Mouse (Mus musculus): ENCODE results near the gene Copz2. TPM values are rescaled to one million over a fixed set of nuclear protein-coding genes. Genes with fewer than 3 reads are reported as not detected.

The Copz2 gene
- polyA plus RNA-seq, 1 experiment from 2014 or later: 115 TPM

- peak overlapping the region; percentile 31 for H3K4me3 ChIP-seq (ENCODE audit: low read length)
- WGBS: 56% methylated on average over 9 of the region's 9 CpGs
- no peaks in the 10 kb centered on the region for H3K9me3 ChIP-seq (ENCODE audit: low read length)
- H3K4me2 ChIP-seq (replicated peaks; ENCODE audit: low read depth, low read length): peak overlapping the region; percentile 94
- H3K27ac ChIP-seq (ENCODE audit: low read length): 0 out of 2 replicates have a peak overlapping the region, but pooled peaks have one; percentile 20
- H3K27me3 ChIP-seq (ENCODE audit: insufficient read depth, low read length): no peaks in the 10 kb centered on the region
- H3K9ac ChIP-seq (replicated peaks; ENCODE audit: low read length): peak overlapping the region; percentile 53
- H3K4me1 ChIP-seq (ENCODE audit: insufficient read depth, low read length): peaks cover 69% of the 10 kb centered on the region
- peaks cover 16% of the 10 kb centered on the region; the same call in 1 of the 2 replicates for H3K36me3 ChIP-seq (ENCODE audit: insufficient read depth, low read length)
- ATAC-seq (ENCODE audit: low FRiP score, low TSS enrichment): no peak
Observed at GRCm38 (mm10) chr11:96827917-96828316, 21.8 kb upstream of the Copz2 start.

- Histone ChIP-seq H3K4me1 (ENCODE audit: insufficient read depth, low read length) (peaks cover 59% of the 10 kb centered on the region), H3K4me2 (replicated peaks; ENCODE audit: low read depth, low read length) (peak overlapping the region; percentile 94), H3K27ac (ENCODE audit: low read length) (peak overlapping the region; percentile 100), H3K9me3 (ENCODE audit: low read length) (no peaks in the 10 kb centered on the region), H3K27me3 (ENCODE audit: insufficient read depth, low read length) (no peaks in the 10 kb centered on the region), H3K36me3 (ENCODE audit: insufficient read depth, low read length) (peaks cover 16% of the 10 kb centered on the region; the same call in 1 of the 2 replicates), H3K4me3 (ENCODE audit: low read length) (peak overlapping the region; percentile 92), H3K9ac (replicated peaks; ENCODE audit: low read length) (peak overlapping the region; percentile 97)
- ATAC-seq (ENCODE audit: low FRiP score, low TSS enrichment): no peak
- WGBS: 6% methylated on average over 10 of the region's 10 CpGs
Observed at GRCm38 (mm10) chr11:96828881-96829280, 20.8 kb upstream of the Copz2 start.

GRCm38 (mm10) chr11:96829403-96829812 is 20.3 kb upstream of the Copz2 start:
- peak overlapping the region; percentile 94 for H3K4me2 ChIP-seq (replicated peaks; ENCODE audit: low read depth, low read length)
- under 1% methylated on average over 27 of the region's 33 CpGs for WGBS
- peak overlapping the region; percentile 92 for H3K4me3 ChIP-seq (ENCODE audit: low read length)
- H3K36me3 ChIP-seq (ENCODE audit: insufficient read depth, low read length): peaks cover 16% of the 10 kb centered on the region; the same call in 1 of the 2 replicates
- H3K27ac ChIP-seq (ENCODE audit: low read length): peak overlapping the region; percentile 100
- no peaks in the 10 kb centered on the region for H3K9me3 ChIP-seq (ENCODE audit: low read length)
- H3K9ac ChIP-seq (replicated peaks; ENCODE audit: low read length): peak overlapping the region; percentile 97
- peak; percentile 65 for ATAC-seq (ENCODE audit: low FRiP score, low TSS enrichment)
- H3K4me1 ChIP-seq (ENCODE audit: insufficient read depth, low read length): peaks cover 56% of the 10 kb centered on the region
- no peaks in the 10 kb centered on the region for H3K27me3 ChIP-seq (ENCODE audit: insufficient read depth, low read length)

- WGBS: under 1% methylated on average over 48 of the region's 51 CpGs
- no peaks in the 10 kb centered on the region for H3K9me3 ChIP-seq (ENCODE audit: low read length)
- peak within 1 kb of the TSS; percentile 94 for H3K4me2 ChIP-seq (replicated peaks; ENCODE audit: low read depth, low read length)
- H3K27me3 ChIP-seq (ENCODE audit: insufficient read depth, low read length): no peaks in the 10 kb centered on the region
- peaks cover 16% of the 10 kb centered on the region; the same call in 1 of the 2 replicates for H3K36me3 ChIP-seq (ENCODE audit: insufficient read depth, low read length)
- peak within 1 kb of the TSS; percentile 92 for H3K4me3 ChIP-seq (ENCODE audit: low read length)
- peaks cover 50% of the 10 kb centered on the region for H3K4me1 ChIP-seq (ENCODE audit: insufficient read depth, low read length)
- peak within 1 kb of the TSS; percentile 97 for H3K9ac ChIP-seq (replicated peaks; ENCODE audit: low read length)
- ATAC-seq (ENCODE audit: low FRiP score, low TSS enrichment): peak; percentile 99
- peak within 1 kb of the TSS; percentile 100 for H3K27ac ChIP-seq (ENCODE audit: low read length)
Observed at GRCm38 (mm10) chr11:96829813-96830538, 19.7 kb upstream of the Copz2 start, which contains the start of gene Nfe2l1. Gene Nfe2l1, minus strand, starts transcription at chr11:96829968.

GRCm38 (mm10) chr11:96830539-96831216 is 19.0 kb upstream of the Copz2 start:
- no peaks in the 10 kb centered on the region for H3K27me3 ChIP-seq (ENCODE audit: insufficient read depth, low read length)
- H3K27ac ChIP-seq (ENCODE audit: low read length): peak overlapping the region; percentile 98
- H3K9me3 ChIP-seq (ENCODE audit: low read length): no peaks in the 10 kb centered on the region
- H3K4me2 ChIP-seq (replicated peaks; ENCODE audit: low read depth, low read length): peak overlapping the region; percentile 68
- WGBS: 21% methylated on average over 13 of the region's 13 CpGs
- H3K4me3 ChIP-seq (ENCODE audit: low read length): peak overlapping the region; percentile 92
- no peak for ATAC-seq (ENCODE audit: low FRiP score, low TSS enrichment)
- H3K36me3 ChIP-seq (ENCODE audit: insufficient read depth, low read length): peaks cover 16% of the 10 kb centered on the region; the same call in 1 of the 2 replicates
- peak overlapping the region; percentile 85 for H3K9ac ChIP-seq (replicated peaks; ENCODE audit: low read length)
- H3K4me1 ChIP-seq (ENCODE audit: insufficient read depth, low read length): peaks cover 43% of the 10 kb centered on the region

- WGBS: 49% methylated on average over 4 of the region's 4 CpGs
- peaks cover 12% of the 10 kb centered on the region; the same call in 1 of the 2 replicates for H3K36me3 ChIP-seq (ENCODE audit: insufficient read depth, low read length)
- H3K27ac ChIP-seq (ENCODE audit: low read length): peak overlapping the region; percentile 90
- no peak overlapping the region for H3K9ac ChIP-seq (replicated peaks; ENCODE audit: low read length)
- H3K4me3 ChIP-seq (ENCODE audit: low read length): no peak overlapping the region
- H3K9me3 ChIP-seq (ENCODE audit: low read length): no peaks in the 10 kb centered on the region
- peaks cover 34% of the 10 kb centered on the region for H3K4me1 ChIP-seq (ENCODE audit: insufficient read depth, low read length)
- H3K27me3 ChIP-seq (ENCODE audit: insufficient read depth, low read length): no peaks in the 10 kb centered on the region
- H3K4me2 ChIP-seq (replicated peaks; ENCODE audit: low read depth, low read length): 0 out of 2 replicates have a peak overlapping the region, but pooled peaks have one; percentile 12
- no peak for ATAC-seq (ENCODE audit: low FRiP score, low TSS enrichment)
Observed at GRCm38 (mm10) chr11:96831516-96831915, 18.2 kb upstream of the Copz2 start.

- Histone ChIP-seq H3K9me3 (ENCODE audit: low read length) (no peaks in the 10 kb centered on the region), H3K4me3 (ENCODE audit: low read length) (no peak overlapping the region), H3K4me2 (replicated peaks; ENCODE audit: low read depth, low read length) (no peak overlapping the region), H3K27ac (ENCODE audit: low read length) (no peak overlapping the region), H3K4me1 (ENCODE audit: insufficient read depth, low read length) (peaks cover 24% of the 10 kb centered on the region), H3K9ac (replicated peaks; ENCODE audit: low read length) (no peak overlapping the region), H3K36me3 (ENCODE audit: insufficient read depth, low read length) (peaks cover 3% of the 10 kb centered on the region; the same call in 1 of the 2 replicates), H3K27me3 (ENCODE audit: insufficient read depth, low read length) (no peaks in the 10 kb centered on the region)
- WGBS: 85% methylated on average over 3 of the region's 3 CpGs
- ATAC-seq (ENCODE audit: low FRiP score, low TSS enrichment): no peak
Observed at GRCm38 (mm10) chr11:96832541-96832940, 17.1 kb upstream of the Copz2 start.

- no peaks in the 10 kb centered on the region for H3K27me3 ChIP-seq (ENCODE audit: insufficient read depth, low read length)
- no peak overlapping the region for H3K27ac ChIP-seq (ENCODE audit: low read length)
- 61% methylated on average over 2 of the region's 2 CpGs for WGBS
- ATAC-seq (ENCODE audit: low FRiP score, low TSS enrichment): no peak
- no peaks in the 10 kb centered on the region for H3K9me3 ChIP-seq (ENCODE audit: low read length)
- no peak overlapping the region for H3K4me2 ChIP-seq (replicated peaks; ENCODE audit: low read depth, low read length)
- H3K4me3 ChIP-seq (ENCODE audit: low read length): no peak overlapping the region
- no peaks in the 10 kb centered on the region for H3K36me3 ChIP-seq (ENCODE audit: insufficient read depth, low read length)
- peaks cover 20% of the 10 kb centered on the region for H3K4me1 ChIP-seq (ENCODE audit: insufficient read depth, low read length)
- no peak overlapping the region for H3K9ac ChIP-seq (replicated peaks; ENCODE audit: low read length)
Observed at GRCm38 (mm10) chr11:96832973-96833372, 16.7 kb upstream of the Copz2 start.

- WGBS: 91% methylated on average over 1 of the region's 1 CpGs
Observed at GRCm38 (mm10) chr11:96834127-96834526, 15.5 kb upstream of the Copz2 start.

More at GRCm38 (mm10) chr11:96834127-96834526, 15.5 kb upstream of the Copz2 start:
- H3K27me3 ChIP-seq (ENCODE audit: insufficient read depth, low read length): no peaks in the 10 kb centered on the region
- no peak overlapping the region for H3K4me3 ChIP-seq (ENCODE audit: low read length)
- no peak overlapping the region for H3K4me2 ChIP-seq (replicated peaks; ENCODE audit: low read depth, low read length)
- no peaks in the 10 kb centered on the region for H3K36me3 ChIP-seq (ENCODE audit: insufficient read depth, low read length)
- peaks cover 15% of the 10 kb centered on the region; the same call in 1 of the 2 replicates for H3K4me1 ChIP-seq (ENCODE audit: insufficient read depth, low read length)
- no peaks in the 10 kb centered on the region for H3K9me3 ChIP-seq (ENCODE audit: low read length)
- H3K27ac ChIP-seq (ENCODE audit: low read length): no peak overlapping the region
- H3K9ac ChIP-seq (replicated peaks; ENCODE audit: low read length): no peak overlapping the region
- no peak for ATAC-seq (ENCODE audit: low FRiP score, low TSS enrichment)
